Mouse (Mus musculus) spleen, adult 2 months (tissue): ENCODE data around the gene Hes1. TPM values are rescaled to one million over a fixed set of nuclear protein-coding genes. Genes with fewer than 3 reads are reported as not detected.

Source experiments
- DNase-seq, 2 experiments: peaks; one replicate each; pipeline versions ENCODE4 v3.0.0 to v3.0.0-alpha.2; 2012 to 2021; ENCODE audit warnings: low spot score in 2 of 2, low read depth in 1 of 2
- H3K27ac ChIP-seq: fragments of 200-500 bp; 2 replicates; pipeline ENCODE4 v1.5.1; 2012; ENCODE audit warnings: low read length, inconsistent platforms; ENCODE audit not compliant: insufficient read depth
- H3K27me3 ChIP-seq: fragments of 200-500 bp; 2 replicates; pipeline ENCODE4 v1.6.1; 2012; ENCODE audit warnings: mild to moderate bottlenecking, moderate library complexity, low read length, inconsistent platforms; ENCODE audit not compliant: control insufficient read depth, insufficient read depth
- H3K36me3 ChIP-seq: fragments of 200-500 bp; 2 replicates; pipeline ENCODE4 v1.6.1; 2012; ENCODE audit warnings: mild to moderate bottlenecking, low read length, inconsistent platforms; ENCODE audit not compliant: control insufficient read depth, insufficient read depth
- H3K4me1 ChIP-seq: fragments of 200-500 bp; 2 replicates; pipeline ENCODE4 v1.6.1; 2011; ENCODE audit warnings: inconsistent platforms; ENCODE audit not compliant: control insufficient read depth, insufficient read depth, insufficient read length
- H3K4me3 ChIP-seq: fragments of 200-500 bp; 2 replicates; pipeline ENCODE4 v1.5.1; 2011; ENCODE audit warnings: mild to moderate bottlenecking, inconsistent platforms; ENCODE audit not compliant: insufficient read depth, insufficient read length; ENCODE audit errors: extremely low read depth
- CTCF ChIP-seq: fragments of 200-500 bp; IDR thresholded peaks from 2 replicates; pipeline ENCODE4 v1.5.1; 2011; ENCODE audit warnings: mild to moderate bottlenecking, inconsistent platforms; ENCODE audit not compliant: insufficient read depth, insufficient read length, insufficient replicate concordance; ENCODE audit errors: extremely low read depth
- POLR2A ChIP-seq: fragments of 200-500 bp; IDR thresholded peaks from 2 replicates; pipeline ENCODE4 v1.6.1; 2011; ENCODE audit warnings: low read depth, low read length, inconsistent platforms
- WGBS: fragments of 180-500 bp; shearing (Covaris S2); methylation state at CpG from one replicate; pipeline ENCODE4 v1.1.7; 2018; 5-methylcytosine and 5-hydroxymethylcytosine counted together
- polyA plus RNA-seq: library from polyadenylated mRNA; depleted of rRNA; stranded (reverse); fragments of >200 nt; gene quantifications from 2 replicates; pipeline ENCODE4 v1.2.3, GENCODE M21; 2012; rRNA removed

Gene Hes1
- polyA plus RNA-seq, 1 experiment = 94.1 TPM

DNA sequence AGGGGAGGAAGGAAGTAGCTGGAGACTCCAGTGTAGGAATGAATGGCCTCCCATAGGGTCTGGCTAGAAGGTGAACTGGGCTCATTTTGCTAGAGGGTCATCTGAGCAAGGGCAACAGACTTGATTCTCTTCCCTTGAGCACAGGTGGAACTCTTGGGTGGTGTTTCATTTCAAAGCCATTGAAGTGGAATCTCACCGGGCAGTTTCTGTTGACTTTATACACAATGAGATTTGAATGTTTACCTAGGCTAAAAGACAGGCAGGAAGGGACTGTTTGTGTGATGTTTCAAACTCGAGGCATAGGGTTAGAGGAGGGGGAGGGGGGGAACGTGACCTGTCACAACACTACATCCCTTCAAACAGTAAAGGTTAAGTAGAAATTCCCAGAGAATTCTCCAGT, 49.0 kb downstream of the Hes1 start:
- H3K4me1 ChIP-seq = no peaks in the 10 kb centered on the region
- no peaks in the 10 kb centered on the region for H3K36me3 ChIP-seq
- 63% methylated on average over 3 of the region's 3 CpGs for WGBS
- no peak for DNase-seq
- no peak overlapping the region for H3K27ac ChIP-seq
- TF ChIP-seq POLR2A (no peak), CTCF (no peak)
- H3K4me3 ChIP-seq = no peak overlapping the region
- no peaks in the 10 kb centered on the region for H3K27me3 ChIP-seq

- DNase-seq = no peak
- 90% methylated on average over 8 of the region's 8 CpGs for WGBS
- TF ChIP-seq CTCF (no peak), POLR2A (no peak)
- Histone ChIP-seq H3K36me3 (no peaks in the 10 kb centered on the region), H3K27me3 (no peaks in the 10 kb centered on the region), H3K4me3 (no peak overlapping the region), H3K4me1 (no peaks in the 10 kb centered on the region), H3K27ac (no peak overlapping the region)
These were observed 49.6 kb downstream of the Hes1 start for GRCm38 (mm10) chr16:30113800-30114199.

GRCm38 (mm10) chr16:30114451-30114850, 50.3 kb downstream of the Hes1 start:
- WGBS = 89% methylated on average over 1 of the region's 1 CpGs
- TF ChIP-seq POLR2A (no peak), CTCF (no peak)

More at GRCm38 (mm10) chr16:30114451-30114850, 50.3 kb downstream of the Hes1 start:
- Histone ChIP-seq H3K4me3 (no peak overlapping the region), H3K27me3 (no peaks in the 10 kb centered on the region), H3K4me1 (no peaks in the 10 kb centered on the region), H3K27ac (no peak overlapping the region), H3K36me3 (no peaks in the 10 kb centered on the region)
- DNase-seq = no peak

Other genes starting within 250 kb of the Hes1 start
- gene Cpn2, start 203.1 kb downstream of the Hes1 start, polyA plus RNA-seq = not detected in 2 replicates
- 0.02 TPM in 1 of 2 replicates, not detected in the other for gene Lrrc15, start 218.9 kb downstream of the Hes1 start, polyA plus RNA-seq
- gene Gp5, start 246.4 kb downstream of the Hes1 start, polyA plus RNA-seq = 26.7 and 36.5 TPM in 2 replicates